Mouse (Mus musculus) brown adipose tissue, adult 24 weeks (tissue): ENCODE results near the gene Sorcs3. TPM values are rescaled to one million over a fixed set of nuclear protein-coding genes. Genes with fewer than 3 reads are reported as not detected.

Experiments
- H3K27ac ChIP-seq: fragments of 200-500 bp; replicated peaks from 2 replicates; pipeline ENCODE4 v1.5.1; 2012; ENCODE audit warnings: low read depth, mild to moderate bottlenecking, low read length
- H3K4me1 ChIP-seq: fragments of 200-500 bp; 2 replicates; pipeline ENCODE4 v1.6.1; 2012; ENCODE audit warnings: low read length, mixed read lengths; ENCODE audit not compliant: control insufficient read depth, insufficient read depth, insufficient read length
- H3K4me3 ChIP-seq: fragments of 200-500 bp; 2 replicates; pipeline ENCODE4 v1.5.1; 2012; ENCODE audit warnings: low read depth, mild to moderate bottlenecking, low read length, moderate library complexity; ENCODE audit not compliant: insufficient read depth
- polyA plus RNA-seq: library from polyadenylated mRNA; stranded (reverse); fragments of >200 nt; gene quantifications from 2 replicates; pipeline ENCODE4 v1.2.4, GENCODE M21; 2012; ENCODE audit not compliant: missing spikeins, insufficient read depth, insufficient read length

Gene Sorcs3
- polyA plus RNA-seq, 1 experiment: not detected

DNA sequence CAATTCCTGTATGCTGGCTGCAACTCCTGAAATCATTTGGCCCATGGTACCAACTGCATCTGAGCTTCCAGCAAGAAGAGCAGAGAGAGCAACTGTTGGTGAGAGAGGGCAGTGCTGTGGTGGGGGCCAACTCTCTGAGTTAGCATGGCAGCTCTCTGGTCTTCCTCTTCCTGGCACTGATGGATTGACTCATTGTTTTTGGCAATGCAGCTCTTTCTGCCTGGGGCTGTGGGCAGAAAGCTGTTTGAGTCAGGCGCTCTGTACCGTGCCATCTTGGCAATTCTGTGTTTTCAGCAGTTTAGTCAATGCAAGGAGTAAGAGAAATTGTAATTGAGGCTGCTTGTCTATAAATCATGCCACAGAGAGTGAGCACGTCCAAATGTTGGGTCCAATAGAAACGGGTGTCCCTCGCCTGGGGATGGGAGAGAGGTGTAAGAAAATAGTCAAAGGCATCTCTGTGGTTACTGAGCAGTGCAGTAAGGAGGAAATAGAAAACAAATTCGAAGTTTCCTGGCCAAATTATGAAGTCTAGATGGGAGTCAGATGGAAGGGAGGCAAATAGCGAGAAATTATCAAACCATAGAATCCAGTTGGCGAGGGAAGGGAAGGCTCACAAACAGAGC, 379.2 kb downstream of the Sorcs3 start:
- H3K4me1 ChIP-seq: no peaks in the 10 kb centered on the region
- H3K27ac ChIP-seq: no peak overlapping the region
- no peak overlapping the region for H3K4me3 ChIP-seq

DNA sequence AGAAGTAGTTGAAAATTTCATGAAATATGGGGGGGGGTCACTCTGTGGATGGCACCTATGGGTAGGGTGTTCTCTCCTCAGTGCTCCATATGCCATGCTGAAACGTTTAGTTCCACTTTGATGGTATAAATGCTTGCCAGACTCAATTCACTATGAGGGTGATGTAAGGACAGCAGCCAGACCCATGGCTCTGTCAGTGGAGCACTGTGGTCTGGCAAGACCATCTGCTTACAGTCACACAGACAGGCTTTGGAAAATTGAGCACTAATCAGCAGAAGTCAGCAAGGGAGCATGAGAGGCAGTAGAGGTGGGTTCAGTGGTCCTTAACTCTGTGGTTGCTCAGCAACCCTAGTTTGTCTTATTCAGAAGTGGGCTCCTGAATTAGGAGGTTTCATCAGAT, 411.1 kb downstream of the Sorcs3 start:
- no peak overlapping the region for H3K27ac ChIP-seq
- H3K4me1 ChIP-seq: no peaks in the 10 kb centered on the region
- no peak overlapping the region for H3K4me3 ChIP-seq

DNA sequence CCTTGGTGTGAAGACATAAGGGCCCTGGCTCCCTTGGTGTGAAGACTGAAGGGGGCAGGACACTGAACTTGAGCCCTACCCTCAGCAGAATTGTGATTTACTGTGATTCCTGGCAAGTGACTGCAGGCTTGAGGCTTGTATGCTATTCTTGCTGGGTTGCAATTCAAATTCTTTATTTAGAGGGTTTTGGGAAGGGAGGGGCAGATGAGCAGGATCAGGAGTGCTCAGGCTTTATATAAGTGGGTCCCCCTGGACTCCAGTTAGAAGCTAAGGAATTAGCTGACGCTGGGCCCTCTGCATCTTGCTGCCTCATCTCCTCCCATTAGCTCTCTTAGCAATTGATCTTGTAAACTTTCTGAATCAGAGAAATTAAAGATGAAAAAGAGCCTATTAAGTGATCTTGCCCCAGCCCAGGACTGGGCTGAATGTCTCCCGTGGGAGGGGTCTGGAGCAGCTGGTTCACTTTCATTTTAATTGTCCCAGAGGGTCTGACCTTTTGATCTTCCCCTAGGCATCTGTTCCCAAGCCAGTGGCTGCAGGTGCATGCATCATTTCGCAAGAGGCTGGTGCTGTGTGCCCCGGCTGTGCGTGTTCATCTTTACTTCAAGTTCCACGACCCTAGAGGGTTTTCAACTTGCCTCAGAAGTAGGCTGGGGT, 425.0 kb downstream of the Sorcs3 start:
- Histone ChIP-seq H3K4me3 (no peak overlapping the region), H3K4me1 (no peaks in the 10 kb centered on the region), H3K27ac (no peak overlapping the region)

DNA sequence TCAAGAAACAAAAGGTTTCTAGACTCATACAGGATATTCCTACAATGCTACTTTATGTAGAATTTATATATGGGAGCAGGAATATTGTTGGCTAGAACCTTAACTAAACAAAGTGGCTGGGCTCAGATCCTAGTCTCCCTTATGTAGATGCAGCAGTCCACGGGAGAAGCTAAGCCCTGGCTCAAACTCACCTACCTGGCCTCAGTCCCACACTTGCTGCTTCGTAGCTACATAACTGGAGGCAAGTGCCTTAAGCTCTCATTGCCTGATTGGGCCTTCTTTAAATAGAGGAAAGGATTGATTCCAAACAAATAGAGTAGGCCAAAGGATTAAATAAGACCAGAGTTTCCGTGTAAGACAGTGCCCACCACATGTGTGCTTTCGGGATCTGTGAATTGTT, 436.7 kb downstream of the Sorcs3 start:
- Histone ChIP-seq H3K4me1 (no peaks in the 10 kb centered on the region), H3K4me3 (no peak overlapping the region), H3K27ac (no peak overlapping the region)

DNA sequence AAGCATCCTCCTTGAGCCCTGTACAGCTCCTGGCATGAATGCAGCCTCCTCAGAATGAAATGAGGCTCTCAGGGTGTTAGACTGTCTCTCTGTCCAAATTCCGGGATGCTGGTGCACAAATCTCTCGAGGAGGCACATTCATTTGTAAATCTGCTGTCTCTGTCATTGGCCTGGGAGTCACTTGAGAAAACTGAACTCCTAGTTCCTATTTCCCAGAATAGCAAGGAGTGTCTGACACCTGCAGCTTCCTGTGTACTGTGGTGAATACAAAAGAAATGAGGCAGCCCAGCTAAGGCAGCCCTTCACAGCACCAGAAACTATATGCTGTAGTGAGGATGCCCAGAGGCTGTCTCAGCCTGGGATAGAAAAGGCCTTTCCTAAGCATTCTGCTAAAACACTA, 444.1 kb downstream of the Sorcs3 start:
- Histone ChIP-seq H3K27ac (no peak overlapping the region), H3K4me3 (no peak overlapping the region), H3K4me1 (no peaks in the 10 kb centered on the region)

DNA sequence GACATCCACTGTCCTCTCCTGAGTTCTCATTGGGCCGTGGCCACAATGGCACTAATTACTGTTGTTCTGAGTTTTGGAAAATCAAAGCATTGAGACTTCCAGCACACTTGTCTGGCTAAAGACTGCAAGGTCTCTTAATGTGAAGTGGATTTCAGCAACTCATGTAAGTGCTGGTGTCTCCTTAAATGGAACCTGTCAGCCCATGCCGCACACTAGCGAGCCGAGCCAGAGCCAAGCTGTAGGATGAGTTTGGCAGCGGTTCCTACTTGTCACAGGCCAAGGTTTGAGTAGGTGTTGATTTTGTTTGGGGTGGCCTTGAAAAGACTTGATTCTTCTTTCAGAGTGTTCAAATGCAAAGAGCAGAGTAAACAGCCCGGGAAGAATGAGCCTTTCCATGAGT, 445.8 kb downstream of the Sorcs3 start:
- H3K27ac ChIP-seq: no peak overlapping the region
- no peak overlapping the region for H3K4me3 ChIP-seq
- H3K4me1 ChIP-seq: no peaks in the 10 kb centered on the region

DNA sequence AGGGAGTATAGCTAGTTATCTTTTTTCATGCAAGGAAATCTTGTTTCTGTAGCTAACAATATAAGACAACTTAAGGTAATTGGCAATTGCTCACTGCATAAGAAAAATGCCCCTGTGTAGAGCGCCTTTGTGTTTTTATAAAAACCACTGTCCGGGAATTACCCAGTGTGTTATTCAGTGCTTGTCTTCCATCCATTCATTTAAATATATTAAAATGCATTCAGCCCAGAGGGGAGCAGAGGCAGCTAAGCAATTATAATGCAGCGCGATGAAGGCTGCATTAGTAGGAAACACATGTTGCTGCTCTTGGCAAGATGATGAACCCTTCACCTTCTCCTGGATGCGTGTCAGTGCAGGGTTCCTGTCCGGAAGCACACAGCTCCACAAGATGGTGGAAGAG, 454.4 kb downstream of the Sorcs3 start:
- no peak overlapping the region for H3K4me3 ChIP-seq
- no peaks in the 10 kb centered on the region for H3K4me1 ChIP-seq
- no peak overlapping the region for H3K27ac ChIP-seq

DNA sequence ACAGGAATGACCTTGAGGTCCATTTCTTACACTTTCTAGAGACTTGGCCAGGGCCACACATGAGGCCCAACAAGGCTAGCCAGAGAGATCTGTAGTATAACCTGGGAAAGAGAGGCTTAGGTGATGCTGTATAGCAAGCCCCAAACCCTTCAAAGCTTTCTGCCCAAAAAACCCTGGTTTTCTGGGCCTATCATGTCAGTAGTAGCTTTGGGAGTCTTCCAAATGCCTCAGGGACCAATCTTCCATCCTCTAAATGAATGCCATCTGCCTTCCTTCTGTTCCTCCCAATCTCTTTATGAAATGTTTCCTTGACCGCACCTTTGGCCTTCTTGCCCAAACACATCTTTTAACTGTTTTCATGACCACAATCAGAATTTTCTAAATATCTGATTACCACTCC, 474.1 kb downstream of the Sorcs3 start:
- no peak overlapping the region for H3K27ac ChIP-seq
- no peaks in the 10 kb centered on the region for H3K4me1 ChIP-seq
- no peak overlapping the region for H3K4me3 ChIP-seq

DNA sequence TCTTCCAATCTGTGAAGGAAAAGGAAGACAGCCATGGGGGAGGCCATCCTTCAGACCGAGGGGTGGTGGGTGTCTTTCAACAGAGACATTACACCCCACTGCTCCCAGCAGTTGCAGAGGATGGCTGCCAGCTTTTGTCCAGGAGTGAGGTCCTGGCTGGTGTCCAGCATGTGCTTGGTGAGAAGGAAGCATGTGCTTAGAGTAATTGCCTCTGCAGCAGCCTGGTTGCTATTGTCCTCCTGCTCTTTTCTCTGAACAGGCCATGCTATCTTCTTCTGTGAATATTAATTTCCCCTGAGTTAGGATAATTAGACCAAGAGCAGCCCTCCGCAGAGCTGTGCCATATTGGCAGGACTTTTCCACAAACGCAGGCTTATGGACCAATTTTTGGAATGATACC, 476.7 kb downstream of the Sorcs3 start:
- Histone ChIP-seq H3K4me3 (no peak overlapping the region), H3K4me1 (no peaks in the 10 kb centered on the region), H3K27ac (no peak overlapping the region)

DNA sequence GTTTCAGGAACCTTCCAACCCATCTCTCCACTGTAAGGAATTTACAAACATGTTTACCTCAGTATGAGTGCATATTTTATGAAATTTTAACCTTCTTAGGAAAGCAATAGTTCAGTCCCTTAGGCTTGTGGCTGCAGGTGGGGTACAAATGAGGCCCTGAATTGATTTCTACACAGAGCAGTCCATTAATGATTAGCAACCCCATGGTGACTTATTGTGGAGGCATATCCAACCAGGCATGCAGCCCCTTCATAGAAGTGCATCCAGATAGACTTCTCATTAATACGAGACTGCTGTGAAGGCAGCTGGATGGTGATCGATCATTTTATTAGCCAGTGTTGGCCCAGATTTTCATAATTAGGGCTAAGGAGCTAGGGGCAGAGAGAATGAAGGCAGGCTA, 480.5 kb downstream of the Sorcs3 start:
- H3K4me3 ChIP-seq: no peak overlapping the region
- no peaks in the 10 kb centered on the region for H3K4me1 ChIP-seq
- no peak overlapping the region for H3K27ac ChIP-seq

DNA sequence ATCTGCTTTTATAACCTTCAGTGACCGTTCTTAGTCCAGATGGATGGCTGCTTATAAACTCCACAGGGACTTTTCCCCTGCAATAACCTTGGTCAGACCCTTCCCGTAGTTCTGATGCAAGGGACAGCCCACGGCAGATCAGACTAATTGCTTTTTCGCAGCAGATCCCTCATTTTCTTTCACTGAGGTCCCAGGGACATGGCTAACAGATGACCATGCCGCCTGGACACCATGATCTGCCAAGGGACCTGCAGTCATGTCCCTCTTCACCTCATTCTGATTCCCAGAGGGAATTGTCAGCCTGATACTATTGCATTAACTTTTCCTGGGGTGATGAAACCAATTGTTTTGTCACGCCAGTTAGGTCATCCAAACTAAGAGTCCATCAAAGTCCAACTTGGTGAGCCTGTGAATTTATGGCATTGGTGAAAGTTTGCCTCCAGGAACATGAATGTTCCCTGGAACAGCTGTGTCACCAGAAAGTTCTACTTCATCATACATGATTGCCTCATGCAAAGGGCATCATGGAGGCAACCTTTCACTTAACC, 494.4 kb downstream of the Sorcs3 start:
- Histone ChIP-seq H3K27ac (no peak overlapping the region), H3K4me3 (no peak overlapping the region), H3K4me1 (no peaks in the 10 kb centered on the region)

DNA sequence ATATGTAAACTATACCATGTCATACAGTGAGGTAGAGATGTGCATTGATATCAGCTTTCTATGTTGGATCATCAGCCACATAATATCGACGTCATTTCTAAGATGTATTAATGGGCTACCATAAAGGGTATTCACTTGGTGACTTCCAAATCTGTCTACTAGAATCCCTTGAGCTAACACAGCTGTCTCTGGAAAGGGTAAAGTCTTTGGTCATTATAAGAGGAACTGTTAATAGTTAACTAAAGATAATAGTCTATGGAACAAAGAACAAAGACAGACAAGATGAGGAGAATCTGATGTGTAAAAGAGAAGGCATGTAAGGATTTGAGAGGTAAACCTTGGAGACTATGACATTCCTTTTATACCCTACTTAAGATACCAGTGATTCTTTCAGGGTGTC, 497.9 kb downstream of the Sorcs3 start:
- no peaks in the 10 kb centered on the region for H3K4me1 ChIP-seq
- H3K27ac ChIP-seq: no peak overlapping the region
- H3K4me3 ChIP-seq: no peak overlapping the region

DNA sequence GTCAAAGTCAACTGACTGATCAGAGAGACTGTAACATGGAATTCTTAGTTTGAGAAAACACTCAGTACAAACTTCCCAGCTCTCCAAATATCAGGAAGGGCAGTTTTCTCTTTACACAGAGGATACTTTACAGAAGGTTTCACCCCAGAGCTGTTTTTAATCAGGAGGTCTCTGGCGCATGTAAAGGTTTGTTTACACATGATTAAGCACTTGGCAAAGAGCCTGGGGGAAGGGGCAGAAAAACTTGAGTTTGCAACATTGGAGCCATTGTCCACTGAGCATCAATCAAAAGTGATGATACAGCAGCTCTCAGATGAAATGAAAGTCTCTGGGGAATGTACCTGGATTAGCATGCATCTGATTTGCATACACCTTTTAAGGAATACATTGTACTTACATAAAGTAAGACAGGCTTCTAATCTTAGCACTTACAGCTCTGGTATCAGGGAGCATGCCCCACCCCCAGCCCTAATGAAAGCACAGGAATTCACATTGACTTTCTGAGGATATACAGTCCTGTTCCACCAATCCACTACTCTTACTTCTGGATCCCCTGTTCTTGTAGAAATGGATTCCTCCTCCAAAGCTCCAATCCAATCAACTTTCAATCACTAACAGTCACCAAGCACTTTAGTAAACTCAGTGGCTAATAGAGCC, 500.6 kb downstream of the Sorcs3 start:
- Histone ChIP-seq H3K4me3 (no peak overlapping the region), H3K27ac (no peak overlapping the region), H3K4me1 (no peaks in the 10 kb centered on the region)

DNA sequence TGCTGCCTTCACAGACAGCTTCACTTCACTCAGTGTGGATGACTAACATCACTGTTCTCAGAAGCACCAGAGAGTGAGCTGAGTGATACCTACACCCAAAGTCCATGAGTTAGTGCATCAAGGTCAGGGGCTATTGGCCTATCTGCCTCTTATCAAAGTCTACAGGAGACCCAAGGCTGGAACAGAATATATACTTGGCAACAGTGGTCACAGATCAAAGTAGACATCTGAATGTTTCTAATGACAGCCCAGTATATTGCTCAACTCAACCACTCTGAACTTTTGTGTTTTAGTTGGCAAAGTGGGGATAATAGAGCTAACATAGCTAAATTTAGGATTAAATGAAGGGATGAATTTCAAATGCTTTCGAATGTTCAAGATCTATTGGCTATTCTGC, 501.1 kb downstream of the Sorcs3 start:
- Histone ChIP-seq H3K27ac (no peak overlapping the region), H3K4me3 (no peak overlapping the region), H3K4me1 (no peaks in the 10 kb centered on the region)

DNA sequence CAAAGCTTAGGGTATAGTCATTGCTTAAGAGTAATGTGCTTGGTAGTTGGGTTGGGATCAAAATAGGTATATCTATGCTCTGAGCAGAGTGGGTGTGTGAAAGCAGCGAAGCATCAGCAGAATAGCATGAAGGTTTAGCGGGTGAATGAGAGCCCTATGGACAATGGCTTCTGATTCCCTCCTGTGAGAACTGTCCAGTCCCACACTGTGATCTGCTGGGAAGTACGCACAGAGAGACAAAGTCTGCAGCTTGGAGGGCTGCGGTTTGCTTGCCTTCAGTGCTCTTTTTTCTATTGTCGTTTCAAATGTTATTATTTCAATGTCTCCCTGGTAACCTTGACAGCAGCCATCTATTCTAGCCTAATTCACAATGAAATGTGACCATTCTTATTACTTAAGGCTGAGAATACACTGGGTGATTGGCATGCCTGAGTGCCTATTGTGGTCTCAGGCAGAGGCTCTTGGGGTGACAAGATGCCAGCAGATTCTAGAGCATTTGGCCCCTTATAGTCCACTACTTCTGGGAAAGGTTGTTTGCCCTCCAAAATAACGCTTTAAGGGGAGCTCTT, 520.1 kb downstream of the Sorcs3 start:
- Histone ChIP-seq H3K27ac (no peak overlapping the region), H3K4me1 (no peaks in the 10 kb centered on the region), H3K4me3 (no peak overlapping the region)
